Mouse (Mus musculus): ENCODE measurements around the gene Ccdc116.

Ccdc116 gene

GRCm38 (mm10) chr16:17131191-17132088 lies 15.6 kb downstream of the Ccdc116 start:
- DNase-seq (ENCODE audit: low spot score in 2 of 2) = no peak

- DNase-seq (ENCODE audit: low spot score in 2 of 2) = peak in 1 of 2 experiments; percentile 34
These were observed 19.7 kb downstream of the Ccdc116 start for GRCm38 (mm10) chr16:17127292-17127691.

GRCm38 (mm10) chr16:17124871-17125520 lies 22.0 kb downstream of the Ccdc116 start, which contains the start of gene 2610318N02Rik:
Gene 2610318N02Rik, minus strand, starts transcription at chr16:17125167.
- peak; percentile 49 to 58 for DNase-seq (ENCODE audit: low spot score in 2 of 2)

GRCm38 (mm10) chr16:17124119-17124870 lies 22.7 kb downstream of the Ccdc116 start:
- no peak for DNase-seq (ENCODE audit: low spot score in 2 of 2)

GRCm38 (mm10) chr16:17121569-17121968 lies 25.5 kb downstream of the Ccdc116 start:
- no peak for DNase-seq (ENCODE audit: low spot score in 2 of 2)

GRCm38 (mm10) chr16:17117309-17117799 lies 29.7 kb downstream of the Ccdc116 start:
- DNase-seq (ENCODE audit: low spot score in 2 of 2) = no peak

- peak; percentile 34 to 59 for DNase-seq (ENCODE audit: low spot score in 2 of 2)
These were observed 36.0 kb downstream of the Ccdc116 start, which contains the start of gene Ppil2 for GRCm38 (mm10) chr16:17110771-17111743. Gene Ppil2, minus strand, starts transcription at chr16:17111257.

GRCm38 (mm10) chr16:17104600-17104999 lies 42.4 kb downstream of the Ccdc116 start:
- no peak for DNase-seq (ENCODE audit: low spot score in 2 of 2)

GRCm38 (mm10) chr16:17102630-17103220 lies 44.3 kb downstream of the Ccdc116 start:
- DNase-seq (ENCODE audit: low spot score in 2 of 2) = no peak

- DNase-seq (ENCODE audit: low spot score in 2 of 2) = no peak
These were observed 50.1 kb downstream of the Ccdc116 start for GRCm38 (mm10) chr16:17096938-17097337.
